In genomic region chr1:38735768-38736167, GRCm38 (mm10) we compare ENCODE assay signal across 15 mouse cellular contexts.
A peak's percentile ranks its signal among the peaks of the same experiment; 100 is the strongest.
DNase-seq lines count a peak whose midpoint lies in the region; ATAC-seq and TF ChIP-seq lines count a peak whose summit lies in the region.
"Had no signal": no experiment of that assay in that cellular context is flagged by ENCODE, and none has a peak within 500 bp of the region (broad histone marks: within the 10 kb centered on the region; RNA-seq: fewer than 3 reads in every experiment).

No protein-coding gene starts in this region.

- H3K27ac ChIP-seq in heart, embryonic 12.5 days (ENCODE audit: poor library complexity, severe bottlenecking): peak overlapping the region; percentile 67; the same call in 1 of the 2 replicates
- H3K27ac ChIP-seq in kidney, postnatal 0 days: peak overlapping the region; percentile 47
- H3K27ac ChIP-seq: forebrain, embryonic 10.5 days; hindbrain, embryonic 15.5 days; midbrain, embryonic 10.5 days had no signal

- no peak for ATAC-seq in heart, embryonic 12.5 days (ENCODE audit: insufficient number of reproducible peaks, low FRiP score)
- no peak for ATAC-seq in kidney, postnatal 0 days (replicated peaks; ENCODE audit: low FRiP score, low read depth)
- ATAC-seq in Patski: no peak
- ATAC-seq in inflammation-experienced regulatory T-cells, adult 6 months: no peak

- H3K36me3 ChIP-seq in heart, embryonic 12.5 days: no peaks in the 10 kb centered on the region
- no peaks in the 10 kb centered on the region for H3K36me3 ChIP-seq in kidney, postnatal 0 days (ENCODE audit: insufficient read depth, low read length)
- H3K36me3 ChIP-seq: forebrain, embryonic 10.5 days; hindbrain, embryonic 15.5 days; midbrain, embryonic 10.5 days had no signal

- H3K4me1 ChIP-seq in heart, embryonic 12.5 days (replicated peaks): no peaks in the 10 kb centered on the region
- H3K4me1 ChIP-seq in kidney, postnatal 0 days (replicated peaks; ENCODE audit: insufficient read depth, low read length): no peaks in the 10 kb centered on the region
- H3K4me1 ChIP-seq: forebrain, embryonic 10.5 days; midbrain, embryonic 10.5 days had no signal

- in situ Hi-C loops in Patski (cut with MboI; ENCODE audit: low pct_unique_long_range_greater_than_20kb): no loop called here

- no peaks in the 10 kb centered on the region for H3K27me3 ChIP-seq in heart, embryonic 12.5 days (replicated peaks)
- H3K27me3 ChIP-seq in kidney, postnatal 0 days (ENCODE audit: insufficient read depth, low read length): no peaks in the 10 kb centered on the region
- H3K27me3 ChIP-seq in Patski: peaks cover 12% of the 10 kb centered on the region
- H3K27me3 ChIP-seq: hindbrain, embryonic 15.5 days had no signal

- no peak overlapping the region for H3K4me3 ChIP-seq in heart, embryonic 12.5 days
- no peak overlapping the region for H3K4me3 ChIP-seq in kidney, postnatal 0 days (replicated peaks; ENCODE audit: low read depth, low read length)
- H3K4me3 ChIP-seq: forebrain, embryonic 10.5 days; hindbrain, embryonic 15.5 days; midbrain, embryonic 10.5 days had no signal

- intact Hi-C loops in heart, postnatal 36 days (cut with DNase I): no loop called here

- POLR2A ChIA-PET in Patski (lab: Charles Lee): no interaction called here

- no peaks in the 10 kb centered on the region; the same call in 1 of the 2 replicates for H3K9me3 ChIP-seq in heart, embryonic 12.5 days (replicated peaks)
- H3K9me3 ChIP-seq in kidney, postnatal 0 days (replicated peaks; ENCODE audit: low read length): no peaks in the 10 kb centered on the region
- H3K9me3 ChIP-seq: forebrain, embryonic 10.5 days; hindbrain, embryonic 15.5 days; midbrain, embryonic 10.5 days had no signal

- WGBS in heart, embryonic 12.5 days: 60% methylated on average over 8 of the region's 8 CpGs
- 52% methylated on average over 8 of the region's 8 CpGs for WGBS in kidney, postnatal 0 days

- no peak for TF ChIP-seq CTCF in kidney, postnatal 0 days (IDR thresholded peaks at IDR 0.05; ENCODE audit: low read depth)
- TF ChIP-seq CTCF in Patski (IDR thresholded peaks at IDR 0.05): no peak

- H3K4me2 ChIP-seq in heart, embryonic 12.5 days: no peak overlapping the region
- no peak overlapping the region for H3K4me2 ChIP-seq in kidney, postnatal 0 days (ENCODE audit: low read length)
- H3K4me2 ChIP-seq: hindbrain, embryonic 15.5 days had no signal

- DNase-seq in heart, postnatal 36 days: no peak
- DNase-seq in kidney, postnatal 0 days (ENCODE audit: low spot score): peak; percentile 52
- DNase-seq in kidney, adult 18-20 months: no peak
- DNase-seq in Patski (ENCODE audit: low read depth, low spot score): peak; percentile 30
- DNase-seq in kidney, postnatal 4 days: peak; percentile 26 to 40
- DNase-seq in gastrocnemius, postnatal 4 days (ENCODE audit: low spot score in 2 of 2): no peak
- DNase-seq: adrenal gland, adult 8-10 months; lung, adult 18-20 months; right cerebral cortex, postnatal 4 days; thymus, postnatal 25 days had no signal

- CTCF ChIA-PET in Patski (lab: Charles Lee): no interaction called here

- H3K9ac ChIP-seq in heart, embryonic 12.5 days: no peak overlapping the region
- no peak overlapping the region for H3K9ac ChIP-seq in kidney, postnatal 0 days (ENCODE audit: low read depth, low read length)
- H3K9ac ChIP-seq: hindbrain, embryonic 15.5 days had no signal

Comparison
In these comparisons a context has a peak if more than half of its experiments do, and no peak if none do; other contexts are left out.
1. DNase-seq: peak in kidney, postnatal 0 days (single experiment), Patski (single experiment) and kidney, postnatal 4 days (2 of 2); none in heart, postnatal 36 days (0 of 2), kidney, adult 18-20 months (single experiment) and gastrocnemius, postnatal 4 days (0 of 2).